Mouse (Mus musculus) liver, adult 2 months (tissue): ENCODE results near the gene Nfe2l3. TPM values are rescaled to one million over a fixed set of nuclear protein-coding genes. Genes with fewer than 3 reads are reported as not detected.

ENCODE experiments used
- DNase-seq: peaks from one replicate; pipeline ENCODE4 v3.0.0-alpha.2; 2011; ENCODE audit warnings: low read depth, low spot score; ENCODE audit errors: extremely low read depth
- H3K27ac ChIP-seq: fragments of 200-500 bp; replicated peaks from 2 replicates; pipeline ENCODE4 v1.5.1; 2012; ENCODE audit warnings: low read depth, mild to moderate bottlenecking, control low read depth, inconsistent platforms, low read length; ENCODE audit not compliant: insufficient read depth
- H3K27me3 ChIP-seq: fragments of 200-500 bp; 2 replicates; pipeline ENCODE4 v1.6.1; 2012; ENCODE audit warnings: mild to moderate bottlenecking, moderate library complexity, low read length, inconsistent platforms; ENCODE audit not compliant: control insufficient read depth, insufficient read depth
- H3K36me3 ChIP-seq: fragments of 200-500 bp; 2 replicates; pipeline ENCODE4 v1.6.1; 2012; ENCODE audit warnings: low read length, inconsistent platforms; ENCODE audit not compliant: control insufficient read depth, insufficient read depth
- H3K4me1 ChIP-seq: fragments of 200-500 bp; 2 replicates; pipeline ENCODE4 v1.6.1; 2011; ENCODE audit warnings: low read length; ENCODE audit not compliant: control insufficient read depth, insufficient read depth
- H3K4me3 ChIP-seq: fragments of 200-500 bp; 2 replicates; pipeline ENCODE4 v1.5.1; 2011; ENCODE audit warnings: low read depth, mild to moderate bottlenecking, control low read depth, low read length, moderate library complexity; ENCODE audit not compliant: insufficient read depth
- H3K79me2 ChIP-seq: fragments of 200-500 bp; 2 replicates; pipeline ENCODE4 v1.6.1; 2012; ENCODE audit warnings: inconsistent platforms, mild to moderate bottlenecking, low read length, moderate library complexity; ENCODE audit not compliant: control insufficient read depth, insufficient read depth
- H3K9ac ChIP-seq: fragments of 200-500 bp; 2 replicates; pipeline ENCODE4 v1.6.1; 2012; ENCODE audit warnings: low read depth, mild to moderate bottlenecking, control low read depth, inconsistent platforms, low read length
- CTCF ChIP-seq: fragments of 200-500 bp; IDR thresholded peaks from 2 replicates; pipeline ENCODE4 v1.5.1; 2011; ENCODE audit warnings: low read depth, low read length, control low read depth
- POLR2A ChIP-seq: fragments of 200-500 bp; IDR thresholded peaks from 2 replicates; pipeline ENCODE4 v1.6.1; 2011; ENCODE audit warnings: low read length, control low read depth; ENCODE audit not compliant: insufficient read depth; ENCODE audit errors: extremely low read depth
- WGBS: fragments of 180-500 bp; shearing (Covaris S2); methylation state at CpG from one replicate; pipeline ENCODE4 v1.1.7; 2018; 5-methylcytosine and 5-hydroxymethylcytosine counted together
- polyA plus RNA-seq: library from polyadenylated mRNA; depleted of rRNA; stranded (reverse); fragments of >200 nt; gene quantifications from 2 replicates; pipeline ENCODE4 v1.2.3, GENCODE M21; 2012; rRNA removed
- total RNA-seq: library from RNA; depleted of rRNA; stranded (reverse); fragments of >200 nt; gene quantifications from 2 replicates; pipeline ENCODE4 v1.2.3, GENCODE M21; 2014; rRNA removed

The Nfe2l3 gene
- total and polyA plus RNA-seq, 2 experiments, result 0.18 to 0.33 TPM

GRCm38 (mm10) chr6:51486731-51487130 lies 54.3 kb downstream of the Nfe2l3 start:
- Histone ChIP-seq H3K27me3 (no peaks in the 10 kb centered on the region), H3K9ac (no peak overlapping the region), H3K79me2 (no peaks in the 10 kb centered on the region), H3K36me3 (peaks cover 6% of the 10 kb centered on the region; the same call in 1 of the 2 replicates), H3K4me3 (no peak overlapping the region), H3K4me1 (no peaks in the 10 kb centered on the region), H3K27ac (no peak overlapping the region)
- TF ChIP-seq POLR2A (no peak), CTCF (no peak)
- no peak for DNase-seq
- WGBS, result 95% methylated on average over 5 of the region's 5 CpGs

- Histone ChIP-seq H3K79me2 (no peaks in the 10 kb centered on the region), H3K27ac (no peak overlapping the region), H3K9ac (no peak overlapping the region), H3K36me3 (no peaks in the 10 kb centered on the region), H3K4me1 (no peaks in the 10 kb centered on the region), H3K4me3 (no peak overlapping the region), H3K27me3 (no peaks in the 10 kb centered on the region)
- no peak for TF ChIP-seq POLR2A
- no peak for TF ChIP-seq CTCF
- 18% methylated on average over 2 of the region's 2 CpGs for WGBS
- peak; percentile 95 for DNase-seq
These were observed 57.3 kb downstream of the Nfe2l3 start for GRCm38 (mm10) chr6:51489787-51490186.

GRCm38 (mm10) chr6:51497321-51498111 lies 65.0 kb downstream of the Nfe2l3 start:
- no peaks in the 10 kb centered on the region for H3K27me3 ChIP-seq
- no peaks in the 10 kb centered on the region for H3K4me1 ChIP-seq
- 75% methylated on average over 8 of the region's 8 CpGs for WGBS
- TF ChIP-seq POLR2A (no peak), CTCF (no peak)
- no peaks in the 10 kb centered on the region for H3K36me3 ChIP-seq
- H3K9ac ChIP-seq, result no peak overlapping the region
- H3K79me2 ChIP-seq, result no peaks in the 10 kb centered on the region
- no peak for DNase-seq
- no peak overlapping the region for H3K4me3 ChIP-seq
- H3K27ac ChIP-seq, result no peak overlapping the region

- H3K4me1 ChIP-seq, result no peaks in the 10 kb centered on the region
- H3K27me3 ChIP-seq, result no peaks in the 10 kb centered on the region
- DNase-seq, result no peak
- H3K9ac ChIP-seq, result no peak overlapping the region
- no peaks in the 10 kb centered on the region for H3K79me2 ChIP-seq
- H3K36me3 ChIP-seq, result no peaks in the 10 kb centered on the region
- no peak overlapping the region for H3K27ac ChIP-seq
- 89% methylated on average over 1 of the region's 1 CpGs for WGBS
- H3K4me3 ChIP-seq, result no peak overlapping the region
- TF ChIP-seq CTCF (no peak), POLR2A (no peak)
These were observed 73.2 kb downstream of the Nfe2l3 start for GRCm38 (mm10) chr6:51505671-51506070.

- H3K36me3 ChIP-seq, result no peaks in the 10 kb centered on the region
- 79% methylated on average over 2 of the region's 2 CpGs for WGBS
- no peak overlapping the region for H3K9ac ChIP-seq
- TF ChIP-seq CTCF (no peak), POLR2A (no peak)
- H3K27ac ChIP-seq, result no peak overlapping the region
- DNase-seq, result no peak
- no peaks in the 10 kb centered on the region for H3K4me1 ChIP-seq
- no peaks in the 10 kb centered on the region for H3K79me2 ChIP-seq
- H3K4me3 ChIP-seq, result no peak overlapping the region
- H3K27me3 ChIP-seq, result no peaks in the 10 kb centered on the region
These were observed 75.1 kb downstream of the Nfe2l3 start for GRCm38 (mm10) chr6:51507556-51507955.

Other genes with a start within 250 kb of the Nfe2l3 start
- 151 and 166 TPM in 2 replicates for gene Hnrnpa2b1, start 37.2 kb downstream of the Nfe2l3 start, total RNA-seq
- 43.8 and 49.2 TPM in 2 replicates for gene Hnrnpa2b1, start 37.2 kb downstream of the Nfe2l3 start, polyA plus RNA-seq
- gene Cbx3, start 37.7 kb downstream of the Nfe2l3 start, total RNA-seq, result 37.7 and 42.0 TPM in 2 replicates
- 3.7 TPM in 2 replicates for gene Cbx3, start 37.7 kb downstream of the Nfe2l3 start, polyA plus RNA-seq
- gene Snx10, start 91.2 kb downstream of the Nfe2l3 start, total RNA-seq, result 22.0 and 33.7 TPM in 2 replicates
- 3.7 and 4.2 TPM in 2 replicates for gene Snx10, start 91.2 kb downstream of the Nfe2l3 start, polyA plus RNA-seq